Mouse (Mus musculus) brain, embryonic 14.5 days (tissue): Measurements from ENCODE around the gene Il20.

Experiments used
- CTCF ChIP-seq: fragments of 200-500 bp; IDR thresholded peaks from 2 replicates; pipeline ENCODE4 v1.5.1; 2012; ENCODE audit warnings: inconsistent platforms, mild to moderate bottlenecking, moderate library complexity, borderline replicate concordance; ENCODE audit not compliant: insufficient read depth, insufficient read length; ENCODE audit errors: extremely low read depth
- POLR2A ChIP-seq: fragments of 200-500 bp; IDR thresholded peaks from 2 replicates; pipeline ENCODE4 v1.6.1; 2012; ENCODE audit warnings: mild to moderate bottlenecking, inconsistent platforms, borderline replicate concordance; ENCODE audit not compliant: poor library complexity, insufficient read depth, insufficient read length, severe bottlenecking; ENCODE audit errors: extremely low read depth

DNA sequence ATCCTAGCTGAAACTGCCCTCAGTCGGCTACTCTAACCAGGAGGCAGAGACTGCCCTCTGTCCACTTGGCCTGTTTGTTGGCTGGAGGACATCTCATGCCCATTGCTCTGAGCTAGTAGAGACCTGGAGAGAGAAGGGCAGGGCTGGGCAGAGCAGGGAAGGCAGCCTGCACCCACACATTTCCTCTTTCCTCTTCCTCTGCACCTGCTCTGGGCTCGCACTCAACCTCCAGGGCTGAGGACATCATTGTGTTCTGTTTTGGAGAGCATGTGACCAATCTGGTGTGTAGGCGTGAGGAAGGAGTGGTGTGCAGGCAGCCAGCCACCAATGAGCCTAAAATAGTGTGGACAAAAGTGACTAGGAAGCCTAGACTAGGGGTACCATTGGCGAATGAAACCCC is 47.0 kb downstream of the Il20 start:
- TF ChIP-seq CTCF (no peak), POLR2A (no peak)
